Mouse (Mus musculus) hindbrain, postnatal 0 days (tissue): Measurements from ENCODE around the gene Pcbp1. TPM values are rescaled to one million over a fixed set of nuclear protein-coding genes. Genes with fewer than 3 reads are reported as not detected.
A peak's percentile ranks its signal among the peaks of the same experiment; 100 is the strongest.
"Not testable (repeated sequence)": the region's sequence is repeated elsewhere in the genome, so short reads cannot be mapped to it uniquely, and the experiment has no call there.

ENCODE experiments used
- ATAC-seq: fragments of 200-750 bp; cut with Nextera tagmentation; 2 replicates; pipeline ENCODE4 v1.8.0; 2017; ENCODE audit warnings: mild to moderate bottlenecking, moderate TSS enrichment, moderate library complexity
- DNase-seq: peaks from one replicate; pipeline ENCODE4 v3.0.0-alpha.2; 2015; ENCODE audit warnings: low spot score
- H3K27ac ChIP-seq: fragments of 300-500 bp; sonication (generic); 2 replicates; pipeline ENCODE4 v1.5.1; 2014; ENCODE audit warnings: mild to moderate bottlenecking
- H3K27me3 ChIP-seq: fragments of 300-500 bp; sonication (generic); 2 replicates; pipeline ENCODE4 v1.6.1; 2014; ENCODE audit warnings: low read length, mixed read lengths; ENCODE audit not compliant: insufficient read depth
- H3K36me3 ChIP-seq: fragments of 300-500 bp; sonication (generic); 2 replicates; pipeline ENCODE4 v1.6.1; 2014; ENCODE audit warnings: low read length, mixed read lengths; ENCODE audit not compliant: insufficient read depth
- H3K4me1 ChIP-seq: fragments of 300-500 bp; sonication (generic); 2 replicates; pipeline ENCODE4 v1.6.1; 2014; ENCODE audit warnings: antibody characterized with exemption, low read length, mixed read lengths; ENCODE audit not compliant: insufficient read depth
- H3K4me2 ChIP-seq: fragments of 300-500 bp; sonication (generic); 2 replicates; pipeline ENCODE4 v1.6.1; 2014; ENCODE audit warnings: low read depth, mild to moderate bottlenecking, low read length, moderate library complexity, mixed read lengths
- H3K4me3 ChIP-seq: fragments of 300-500 bp; sonication (generic); 2 replicates; pipeline ENCODE4 v1.5.1; 2014; ENCODE audit warnings: low read length
- H3K9ac ChIP-seq: fragments of 300-500 bp; sonication (generic); replicated peaks from 2 replicates; pipeline ENCODE4 v1.6.1; 2014; ENCODE audit warnings: mild to moderate bottlenecking, low read length, moderate library complexity, mixed read lengths
- H3K9me3 ChIP-seq: fragments of 300-500 bp; sonication (generic); 2 replicates; pipeline ENCODE4 v1.6.1; 2016; ENCODE audit warnings: low read length, mixed read lengths
- CTCF ChIP-seq: IDR thresholded peaks from 2 replicates; pipeline ENCODE4 v1.5.1; 2016; ENCODE audit warnings: antibody characterized with exemption, control low read depth, low read depth
- WGBS: fragments of 180-500 bp; shearing (Covaris S2); extraction: QIAGEN DNeasy Blood & Tissue Kit; methylation state at CpG from one replicate; pipeline ENCODE4 v1.1.7; 2014; 5-methylcytosine and 5-hydroxymethylcytosine counted together
- polyA plus RNA-seq: library from polyadenylated mRNA; unstranded; fragments of >200 nt; fragmentation: Nextera tagmentation; extraction: Ambion mirVana; gene quantifications from 2 replicates; pipeline ENCODE4 v1.2.1, GENCODE M21; 2015
- total RNA-seq: library from RNA; depleted of rRNA; stranded (reverse); fragments of >200 nt; gene quantifications from 2 replicates; pipeline ENCODE4 v1.2.3, GENCODE M21; 2014

Pcbp1 gene
- total and polyA plus RNA-seq, 2 experiments from 2014 or later = 61.7 to 300 TPM

GRCm38 (mm10) chr6:86557182-86557581, 31.1 kb upstream of the Pcbp1 start:
- H3K4me3 ChIP-seq, H3K27ac ChIP-seq, ATAC-seq, H3K9me3 ChIP-seq, H3K27me3 ChIP-seq, H3K36me3 ChIP-seq, DNase-seq, H3K4me2 ChIP-seq, H3K9ac ChIP-seq, H3K4me1 ChIP-seq: not testable (repeated sequence)
- peak; percentile 18; the same call in 1 of the 2 replicates for TF ChIP-seq CTCF
- 93% methylated on average over 1 of the region's 1 CpGs for WGBS

DNA sequence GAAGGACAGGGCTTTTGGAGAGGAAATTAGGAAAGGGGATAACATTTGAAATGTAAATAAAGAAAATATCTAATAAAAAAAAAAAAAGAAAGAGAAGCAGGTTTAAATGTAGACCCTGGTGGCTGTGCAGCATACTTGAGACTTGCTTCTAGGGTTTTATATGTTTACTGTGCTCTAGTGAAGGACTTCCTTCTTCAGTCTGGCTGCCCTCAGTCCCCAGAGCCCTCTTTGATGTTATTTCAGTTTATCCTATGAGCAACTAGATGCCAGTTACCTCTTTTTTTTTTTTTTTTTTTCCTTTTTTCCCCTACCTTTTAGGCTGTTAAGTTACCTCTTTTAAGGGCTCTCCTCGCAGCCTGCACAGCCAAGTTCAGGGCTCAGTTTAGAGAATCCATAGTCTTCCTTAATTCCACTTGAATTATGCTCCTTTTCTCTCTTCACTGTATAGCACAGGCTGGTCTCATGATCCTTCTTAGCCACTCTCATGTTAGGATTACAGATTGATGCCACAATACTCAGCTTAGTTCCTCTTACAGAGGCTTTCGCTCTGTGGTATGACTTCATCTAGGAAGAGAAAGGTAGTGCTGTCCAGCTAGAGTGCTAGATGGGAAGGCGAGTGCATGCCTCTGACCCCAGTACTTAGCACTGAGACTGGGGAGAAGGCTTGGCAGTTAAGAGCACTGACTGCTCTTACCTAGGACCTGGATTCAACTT, 30.4 kb upstream of the Pcbp1 start:
- H3K4me1 ChIP-seq = no peaks in the 10 kb centered on the region
- 89% methylated on average over 3 of the region's 3 CpGs for WGBS
- no peak overlapping the region for H3K4me3 ChIP-seq
- peaks cover 5% of the 10 kb centered on the region; the same call in 1 of the 2 replicates for H3K36me3 ChIP-seq
- H3K27me3 ChIP-seq = no peaks in the 10 kb centered on the region
- ATAC-seq (no peak), DNase-seq (no peak)
- TF ChIP-seq CTCF = no peak
- H3K9me3 ChIP-seq = no peaks in the 10 kb centered on the region
- no peak overlapping the region for H3K27ac ChIP-seq
- no peak overlapping the region for H3K4me2 ChIP-seq
- H3K9ac ChIP-seq = no peak overlapping the region

DNA sequence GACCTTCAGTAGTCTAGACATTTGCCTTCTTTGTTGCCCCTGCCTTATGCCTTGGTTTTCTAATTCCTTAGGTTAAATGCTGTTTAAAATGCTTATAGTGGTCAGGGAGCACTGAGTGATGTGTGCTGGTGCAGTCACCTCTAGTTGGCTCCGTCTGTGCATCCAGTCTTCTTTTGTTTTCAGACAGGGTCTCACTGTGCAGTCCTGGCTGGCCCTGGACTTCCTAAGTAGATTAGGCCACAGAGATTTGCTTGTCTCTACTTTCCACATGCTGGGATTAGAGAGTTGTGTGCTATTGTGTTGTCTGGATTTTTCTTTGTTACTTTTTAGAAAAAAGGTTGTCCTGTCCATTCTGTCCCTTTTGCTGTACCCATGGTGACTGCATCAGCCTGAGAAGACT, 24.5 kb upstream of the Pcbp1 start:
- Histone ChIP-seq H3K4me2 (no peak overlapping the region), H3K4me1 (no peaks in the 10 kb centered on the region), H3K36me3 (peaks cover 27% of the 10 kb centered on the region; the same call in 1 of the 2 replicates), H3K27ac (peak overlapping the region; percentile 56; the same call in 1 of the 2 replicates), H3K4me3 (no peak overlapping the region), H3K9me3 (no peaks in the 10 kb centered on the region), H3K27me3 (no peaks in the 10 kb centered on the region), H3K9ac (no peak overlapping the region)
- 29% methylated on average over 1 of the region's 1 CpGs for WGBS
- DNase-seq = no peak
- peak; percentile 58; the same call in 1 of the 2 replicates for ATAC-seq
- TF ChIP-seq CTCF = no peak

- Histone ChIP-seq H3K4me3 (no peak overlapping the region), H3K9me3 (no peaks in the 10 kb centered on the region), H3K36me3 (peaks cover 24% of the 10 kb centered on the region; the same call in 1 of the 2 replicates), H3K4me2 (no peak overlapping the region), H3K9ac (no peak overlapping the region), H3K4me1 (no peaks in the 10 kb centered on the region), H3K27me3 (no peaks in the 10 kb centered on the region), H3K27ac (no peak overlapping the region)
- no peak for TF ChIP-seq CTCF
- ATAC-seq (no peak), DNase-seq (no peak)
- WGBS = 92% methylated on average over 8 of the region's 8 CpGs
These were observed 21.8 kb upstream of the Pcbp1 start for GRCm38 (mm10) chr6:86547880-86548367.

GRCm38 (mm10) chr6:86547228-86547755, 21.2 kb upstream of the Pcbp1 start:
- 97% methylated on average over 1 of the region's 1 CpGs for WGBS
- H3K9me3 ChIP-seq = no peaks in the 10 kb centered on the region
- no peak for DNase-seq
- H3K27me3 ChIP-seq = no peaks in the 10 kb centered on the region
- H3K4me1 ChIP-seq = no peaks in the 10 kb centered on the region
- no peak overlapping the region for H3K4me2 ChIP-seq
- H3K9ac ChIP-seq = no peak overlapping the region
- no peak for ATAC-seq
- no peak overlapping the region for H3K27ac ChIP-seq
- peaks cover 24% of the 10 kb centered on the region; the same call in 1 of the 2 replicates for H3K36me3 ChIP-seq
- H3K4me3 ChIP-seq = no peak overlapping the region
- TF ChIP-seq CTCF = 0 out of 2 replicates have a peak, but pooled peaks have one; percentile 6

DNA sequence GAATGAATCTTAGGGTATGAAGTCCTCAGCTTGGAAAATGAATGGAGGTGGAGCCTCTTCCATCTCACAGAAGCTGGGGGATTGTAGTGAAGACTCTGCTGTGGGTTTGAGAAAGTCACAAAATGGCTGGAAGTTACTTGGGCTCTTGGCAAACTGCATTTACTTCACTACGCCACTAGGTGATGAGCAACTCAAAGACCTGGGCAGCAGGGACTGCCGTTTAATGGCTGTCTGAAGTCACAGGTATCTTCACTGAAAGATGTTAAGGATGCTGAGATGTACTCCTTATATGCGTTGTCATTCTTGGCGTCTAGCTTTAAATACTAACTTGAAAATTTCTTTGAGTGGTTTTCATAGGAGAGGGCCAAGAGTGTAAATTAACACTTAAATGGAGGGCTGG, 19.1 kb upstream of the Pcbp1 start:
- DNase-seq (peak; percentile 77), ATAC-seq (peak; percentile 64; the same call in 1 of the 2 replicates)
- Histone ChIP-seq H3K9me3 (no peaks in the 10 kb centered on the region), H3K36me3 (peaks cover 25% of the 10 kb centered on the region), H3K4me2 (no peak overlapping the region), H3K9ac (no peak overlapping the region), H3K4me3 (no peak overlapping the region), H3K4me1 (no peaks in the 10 kb centered on the region), H3K27ac (no peak overlapping the region), H3K27me3 (no peaks in the 10 kb centered on the region)
- peak; percentile 94 for TF ChIP-seq CTCF
- 60% methylated on average over 4 of the region's 4 CpGs for WGBS

DNA sequence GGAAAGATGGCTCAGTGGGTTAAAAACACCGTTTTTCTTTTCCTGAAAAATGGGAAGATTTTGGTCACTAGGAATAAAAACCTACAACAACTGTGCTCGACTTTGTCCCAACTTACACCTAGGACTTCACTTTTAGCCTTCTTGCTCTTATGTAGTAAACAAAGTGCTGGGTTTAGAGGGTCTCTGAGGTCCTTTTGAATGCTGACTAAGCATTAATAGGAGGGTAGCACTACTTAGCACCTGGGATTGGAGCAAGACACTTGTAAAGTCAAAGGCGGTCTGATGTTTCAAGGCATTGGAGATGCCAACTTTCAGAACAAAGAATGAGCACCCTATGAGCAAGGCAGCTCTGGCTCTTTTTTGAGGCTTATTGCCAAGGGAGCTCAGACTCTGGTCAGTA, 17.7 kb upstream of the Pcbp1 start:
- peaks cover 17% of the 10 kb centered on the region for H3K36me3 ChIP-seq
- TF ChIP-seq CTCF = no peak
- 84% methylated on average over 3 of the region's 3 CpGs for WGBS

More for the DNA sequence above, 17.7 kb upstream of the Pcbp1 start:
- Histone ChIP-seq H3K4me2 (no peak overlapping the region), H3K4me3 (no peak overlapping the region), H3K9me3 (no peaks in the 10 kb centered on the region), H3K27ac (no peak overlapping the region), H3K27me3 (no peaks in the 10 kb centered on the region), H3K4me1 (no peaks in the 10 kb centered on the region), H3K9ac (no peak overlapping the region)
- DNase-seq = no peak
- no peak for ATAC-seq
